Mouse (Mus musculus): ENCODE results near the gene Mbnl1.

The Mbnl1 gene

DNA sequence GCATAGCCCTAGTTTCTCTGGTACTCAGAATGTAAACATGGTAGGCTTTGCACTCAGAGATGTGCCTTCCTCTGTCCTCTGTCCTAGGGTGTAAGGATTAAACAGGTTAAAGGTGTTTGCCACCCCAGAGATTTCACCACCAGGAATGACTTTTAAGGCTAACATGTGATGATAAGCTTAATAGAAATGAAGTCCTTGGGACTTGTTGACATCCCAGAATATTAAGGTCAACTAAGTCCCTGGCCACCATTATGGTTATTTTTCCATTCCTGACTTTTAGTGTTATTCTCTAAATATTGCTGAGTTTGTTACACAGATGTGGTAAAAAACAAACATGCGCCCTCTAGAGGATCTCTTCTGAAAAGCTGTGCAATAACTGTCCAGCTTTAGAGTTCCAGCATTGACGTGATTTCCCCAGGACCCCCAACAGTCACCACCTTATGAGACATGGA is 136.3 kb downstream of the Mbnl1 start:
- no peak for DNase-seq (ENCODE audit: low spot score in 2 of 2)

DNA sequence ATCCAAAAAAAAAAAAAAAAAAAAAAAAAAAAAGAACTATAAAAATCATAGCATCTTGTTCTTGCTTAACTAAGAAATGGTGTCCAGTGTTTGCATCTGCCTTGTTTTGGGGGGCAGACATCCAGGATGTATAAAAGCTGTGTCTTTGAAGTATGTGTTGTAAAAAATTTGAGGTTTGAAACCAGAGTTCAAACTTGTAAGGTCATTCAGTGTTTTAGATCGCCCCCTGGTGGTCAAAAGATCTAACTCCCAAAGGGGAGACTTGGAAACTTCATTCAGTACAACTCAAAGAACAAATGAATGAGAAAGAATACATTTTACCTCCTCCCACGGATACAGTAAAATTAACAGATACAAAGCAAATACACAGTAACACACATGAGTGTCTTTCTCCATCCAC is 139.2 kb downstream of the Mbnl1 start:
- no peak for DNase-seq (ENCODE audit: low spot score in 2 of 2)

GRCm38 (mm10) chr3:60613121-60613520 is 140.5 kb downstream of the Mbnl1 start:
- no peak for DNase-seq (ENCODE audit: low spot score in 2 of 2)

DNA sequence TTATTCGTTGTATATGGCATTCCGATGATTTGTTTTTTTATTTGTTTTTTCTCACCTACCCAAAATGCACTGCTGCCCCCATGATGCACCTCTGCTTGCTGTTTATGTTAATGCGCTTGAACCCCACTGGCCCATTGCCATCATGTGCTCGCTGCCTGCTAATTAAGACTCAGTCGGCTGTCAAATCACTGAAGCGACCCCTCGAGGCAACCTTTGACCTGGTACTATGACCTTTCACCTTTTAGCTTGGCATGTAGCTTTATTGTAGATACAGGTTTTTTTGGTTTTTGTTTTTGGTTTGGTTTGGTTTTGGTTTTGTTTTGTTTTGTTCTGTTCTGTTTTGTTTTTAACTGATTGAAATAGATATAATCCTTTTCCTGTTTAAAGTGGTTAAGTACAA is 141.9 kb downstream of the Mbnl1 start:
- DNase-seq (ENCODE audit: low spot score in 2 of 2): no peak

DNA sequence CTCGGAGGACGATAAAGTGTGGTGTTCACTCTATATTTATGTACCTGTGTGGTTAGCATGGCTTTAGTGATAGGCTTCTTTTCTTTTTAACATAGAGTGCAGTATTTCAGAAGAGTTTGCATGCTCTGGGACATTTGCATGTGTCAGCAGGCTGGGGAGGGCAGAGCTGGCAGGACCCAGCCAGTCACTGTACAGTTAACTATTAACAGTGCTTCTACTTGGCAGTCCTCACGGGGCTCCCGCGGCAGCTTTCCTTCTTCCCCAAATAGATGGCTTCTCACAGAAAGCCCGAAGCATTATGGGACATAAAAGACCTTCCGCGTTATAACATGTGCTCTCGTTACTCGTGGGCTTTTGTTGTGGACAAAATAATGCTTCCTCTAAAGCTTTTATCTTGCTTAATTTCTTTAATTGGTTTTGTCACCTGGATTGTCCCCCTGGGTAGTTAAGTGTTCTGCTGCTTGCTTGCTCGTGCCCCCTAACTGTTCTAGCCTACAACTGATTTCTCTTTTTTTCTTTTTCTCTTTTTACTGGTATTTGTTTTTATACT is 142.5 kb downstream of the Mbnl1 start:
- no peak for DNase-seq (ENCODE audit: low spot score in 2 of 2)

DNA sequence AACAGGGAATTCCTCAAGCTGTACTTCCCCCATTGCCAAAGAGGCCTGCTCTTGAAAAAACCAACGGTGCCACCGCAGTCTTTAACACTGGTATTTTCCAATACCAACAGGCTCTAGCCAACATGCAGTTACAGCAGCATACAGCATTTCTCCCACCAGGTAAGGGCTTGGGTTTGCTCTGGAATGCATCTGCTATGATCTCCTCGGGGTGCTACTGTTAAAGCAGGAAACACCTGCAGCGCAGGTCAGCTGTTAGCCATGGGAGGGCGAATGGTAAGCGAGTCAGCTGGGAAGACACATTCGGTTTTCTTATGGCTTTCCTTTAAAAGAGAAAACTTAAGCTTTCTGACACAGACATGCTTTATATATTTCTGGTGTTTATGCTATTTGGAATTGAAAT is 143.0 kb downstream of the Mbnl1 start:
- DNase-seq (ENCODE audit: low spot score in 2 of 2): no peak

DNA sequence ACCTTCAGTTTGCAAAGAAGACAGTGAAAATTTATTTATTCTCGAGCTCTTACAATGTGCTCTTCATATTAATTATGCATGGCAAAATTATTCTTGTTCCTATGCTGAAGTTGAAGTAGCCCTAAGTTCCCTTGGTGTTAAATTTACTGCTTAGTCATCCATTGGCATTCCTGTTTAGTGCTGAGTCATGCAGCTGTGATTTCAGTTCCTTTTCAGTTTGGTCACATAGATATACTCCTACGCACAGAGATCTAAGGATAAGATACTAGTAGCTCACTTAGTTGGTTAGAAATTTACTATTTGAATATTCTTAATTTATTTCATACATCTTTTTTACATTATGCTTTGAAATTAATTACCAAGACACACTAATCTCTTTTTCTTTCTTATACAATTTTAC is 143.5 kb downstream of the Mbnl1 start:
- DNase-seq (ENCODE audit: low spot score in 2 of 2): no peak

- DNase-seq (ENCODE audit: low spot score in 2 of 2): no peak
Measured at GRCm38 (mm10) chr3:60617643-60618042, 145.0 kb downstream of the Mbnl1 start.

- DNase-seq (ENCODE audit: low spot score in 2 of 2): no peak
Measured at GRCm38 (mm10) chr3:60620236-60620635, 147.6 kb downstream of the Mbnl1 start.

- DNase-seq (ENCODE audit: low spot score in 2 of 2): no peak
Measured at GRCm38 (mm10) chr3:60631183-60631582, 158.6 kb downstream of the Mbnl1 start.

DNA sequence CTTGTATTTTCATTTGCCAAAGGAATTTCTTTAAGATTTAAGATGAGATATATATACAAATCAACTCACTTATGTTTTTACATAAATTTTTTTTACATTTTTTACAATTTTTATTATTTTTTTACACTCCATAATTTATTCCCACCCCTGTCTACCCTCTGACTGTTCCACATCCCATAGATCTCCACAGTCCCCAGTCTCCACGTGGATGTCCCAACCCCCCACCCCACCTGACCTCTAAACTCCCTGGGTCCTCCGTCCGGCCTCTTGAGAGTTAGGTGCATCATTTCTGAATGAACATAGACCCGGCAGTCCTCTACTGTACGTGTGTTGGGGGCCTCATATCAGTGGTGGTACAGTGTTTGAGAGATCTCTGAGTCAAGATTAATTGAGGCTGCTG is 159.1 kb downstream of the Mbnl1 start:
- DNase-seq (ENCODE audit: low spot score in 2 of 2): no peak

GRCm38 (mm10) chr3:60632796-60633466 is 160.3 kb downstream of the Mbnl1 start:
- DNase-seq (ENCODE audit: low spot score in 2 of 2): no peak

- no peak for DNase-seq (ENCODE audit: low spot score in 2 of 2)
Measured at GRCm38 (mm10) chr3:60638530-60638929, 165.9 kb downstream of the Mbnl1 start.

- no peak for DNase-seq (ENCODE audit: low spot score in 2 of 2)
Measured at GRCm38 (mm10) chr3:60639135-60639534, 166.5 kb downstream of the Mbnl1 start.

- no peak for DNase-seq (ENCODE audit: low spot score in 2 of 2)
Measured at GRCm38 (mm10) chr3:60642227-60642626, 169.6 kb downstream of the Mbnl1 start.

DNA sequence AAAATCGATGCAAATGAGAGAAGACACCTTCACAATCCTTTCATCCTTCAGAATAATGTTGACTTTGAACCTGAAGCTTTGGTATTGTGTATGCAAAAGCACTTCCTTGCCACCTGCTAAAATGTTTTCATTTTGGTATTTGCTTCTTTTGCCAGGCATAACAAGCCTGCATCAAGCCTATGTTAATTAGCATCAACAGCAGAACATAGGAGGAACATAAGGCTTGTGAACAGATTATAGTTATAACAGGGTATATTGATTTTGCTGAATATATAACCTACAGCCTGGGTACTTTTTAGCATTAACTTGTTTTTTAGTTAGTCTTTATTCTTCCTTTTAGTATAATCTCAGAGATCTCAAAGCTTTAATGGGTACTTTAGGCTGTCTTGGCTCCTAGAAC is 172.9 kb downstream of the Mbnl1 start:
- no peak for DNase-seq (ENCODE audit: low spot score in 2 of 2)

DNA sequence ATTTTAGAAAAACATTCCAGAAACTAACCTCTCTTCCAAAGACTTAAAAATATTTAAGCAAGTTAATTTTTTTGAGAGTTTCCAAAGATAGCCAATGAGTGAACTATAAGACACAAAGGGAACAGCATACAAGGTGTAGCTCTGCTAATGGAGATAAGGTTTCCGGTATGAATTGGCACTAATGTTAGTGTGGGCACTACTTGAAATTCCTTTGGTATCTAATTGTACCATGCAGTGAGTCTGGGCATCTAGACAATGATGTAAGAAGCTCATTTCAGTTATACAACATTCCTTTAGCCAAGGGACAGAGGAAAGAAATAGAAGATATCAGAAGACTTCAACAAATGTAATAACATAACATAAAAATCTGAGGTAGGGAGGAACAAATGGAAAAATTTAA is 175.7 kb downstream of the Mbnl1 start:
- DNase-seq (ENCODE audit: low spot score in 2 of 2): no peak

DNA sequence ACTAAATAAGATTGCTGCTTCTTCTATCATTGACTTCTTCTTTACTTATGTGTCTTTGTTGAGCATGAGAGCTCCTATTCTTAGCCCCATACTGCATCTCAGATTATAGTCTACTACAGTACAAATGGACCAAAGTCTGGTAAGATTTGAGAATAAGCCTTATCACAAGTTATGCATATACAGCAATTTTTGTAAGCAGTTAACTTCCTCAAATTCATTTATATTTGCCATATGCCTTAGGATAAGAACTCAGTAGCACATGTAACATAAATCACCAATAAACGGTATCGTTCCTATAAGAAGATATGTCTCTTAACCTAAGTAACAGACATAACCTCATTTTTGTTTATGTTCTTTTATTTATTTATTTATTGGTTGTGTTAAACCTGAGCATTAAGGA is 188.1 kb downstream of the Mbnl1 start:
- no peak for DNase-seq (ENCODE audit: low spot score in 2 of 2)

All from urinary bladder, postnatal 4 days (tissue).